Mouse (Mus musculus): ENCODE data around the gene Psmb1.
"Not testable (repeated sequence)": the region's sequence is repeated elsewhere in the genome, so short reads cannot be mapped to it uniquely, and the experiment has no call there.

Gene Psmb1

GRCm38 (mm10) chr17:15461921-15462495 lies 37.5 kb downstream of the Psmb1 start:
- CTCF ChIA-PET, result no interaction called here

- CTCF ChIA-PET, result no interaction called here
These were observed 39.8 kb downstream of the Psmb1 start for GRCm38 (mm10) chr17:15459761-15460160.

GRCm38 (mm10) chr17:15456595-15456994 lies 43.0 kb downstream of the Psmb1 start:
- CTCF ChIA-PET, result no interaction called here

- CTCF ChIA-PET, result no interaction called here
These were observed 44.3 kb downstream of the Psmb1 start for GRCm38 (mm10) chr17:15455203-15455602.

- CTCF ChIA-PET, result no interaction called here
These were observed 49.9 kb downstream of the Psmb1 start for GRCm38 (mm10) chr17:15449606-15450005.

- CTCF ChIA-PET, result not testable (repeated sequence)
These were observed 50.4 kb downstream of the Psmb1 start for GRCm38 (mm10) chr17:15449144-15449543.

GRCm38 (mm10) chr17:15447831-15448230 lies 51.7 kb downstream of the Psmb1 start:
- CTCF ChIA-PET, result no interaction called here

GRCm38 (mm10) chr17:15445421-15445820 lies 54.1 kb downstream of the Psmb1 start:
- CTCF ChIA-PET, result no interaction called here

GRCm38 (mm10) chr17:15440463-15441121 lies 59.0 kb downstream of the Psmb1 start:
- CTCF ChIA-PET, result no interaction called here

GRCm38 (mm10) chr17:15440067-15440462 lies 59.5 kb downstream of the Psmb1 start:
- CTCF ChIA-PET, result no interaction called here

- CTCF ChIA-PET, result no interaction called here
These were observed 64.8 kb downstream of the Psmb1 start for GRCm38 (mm10) chr17:15434748-15435147.

GRCm38 (mm10) chr17:15432036-15432435 lies 67.5 kb downstream of the Psmb1 start:
- CTCF ChIA-PET, result interaction anchor here (0.5 kb wide), 1 partner anchor 61 kb away, joined by 3 read pairs; no protein-coding TSS in a partner anchor

- CTCF ChIA-PET, result no interaction called here
These were observed 68.0 kb downstream of the Psmb1 start for GRCm38 (mm10) chr17:15431551-15431950.

GRCm38 (mm10) chr17:15431021-15431514 lies 68.5 kb downstream of the Psmb1 start:
- CTCF ChIA-PET, result no interaction called here

- CTCF ChIA-PET, result interaction anchor here (0.7 kb wide), 1 partner anchor 31 kb away, joined by 8 read pairs; no protein-coding TSS in a partner anchor
These were observed 69.6 kb downstream of the Psmb1 start for GRCm38 (mm10) chr17:15429937-15430336.

GRCm38 (mm10) chr17:15429451-15429850 lies 70.1 kb downstream of the Psmb1 start:
- CTCF ChIA-PET, result interaction anchor here (0.7 kb wide), 1 partner anchor 30 kb away, joined by 8 read pairs; no protein-coding TSS in a partner anchor

- CTCF ChIA-PET, result no interaction called here
These were observed 73.6 kb downstream of the Psmb1 start for GRCm38 (mm10) chr17:15425931-15426330.
